Mouse (Mus musculus): ENCODE measurements around the gene Ankrd63. TPM values are rescaled to one million over a fixed set of nuclear protein-coding genes. Genes with fewer than 3 reads are reported as not detected.

Gene Ankrd63
- polyA plus RNA-seq, 1 experiment: 0.30 TPM

GRCm38 (mm10) chr2:118706436-118706835 is 2.7 kb upstream of the Ankrd63 start:
- Histone ChIP-seq H3K27me3 (replicated peaks) (peaks cover 45% of the 10 kb centered on the region), H3K4me3 (replicated peaks) (no peak overlapping the region), H3K9me3 (no peaks in the 10 kb centered on the region), H3K4me1 (peaks cover 94% of the 10 kb centered on the region), H3K36me3 (replicated peaks; ENCODE audit: low read length) (peaks cover 54% of the 10 kb centered on the region)
- TF ChIP-seq GATA1 (IDR thresholded peaks at IDR 0.05; ENCODE audit: borderline replicate concordance, low read length): no peak
- TF ChIP-seq FLI1 (IDR thresholded peaks at IDR 0.05; ENCODE audit: low read length): no peak

DNA sequence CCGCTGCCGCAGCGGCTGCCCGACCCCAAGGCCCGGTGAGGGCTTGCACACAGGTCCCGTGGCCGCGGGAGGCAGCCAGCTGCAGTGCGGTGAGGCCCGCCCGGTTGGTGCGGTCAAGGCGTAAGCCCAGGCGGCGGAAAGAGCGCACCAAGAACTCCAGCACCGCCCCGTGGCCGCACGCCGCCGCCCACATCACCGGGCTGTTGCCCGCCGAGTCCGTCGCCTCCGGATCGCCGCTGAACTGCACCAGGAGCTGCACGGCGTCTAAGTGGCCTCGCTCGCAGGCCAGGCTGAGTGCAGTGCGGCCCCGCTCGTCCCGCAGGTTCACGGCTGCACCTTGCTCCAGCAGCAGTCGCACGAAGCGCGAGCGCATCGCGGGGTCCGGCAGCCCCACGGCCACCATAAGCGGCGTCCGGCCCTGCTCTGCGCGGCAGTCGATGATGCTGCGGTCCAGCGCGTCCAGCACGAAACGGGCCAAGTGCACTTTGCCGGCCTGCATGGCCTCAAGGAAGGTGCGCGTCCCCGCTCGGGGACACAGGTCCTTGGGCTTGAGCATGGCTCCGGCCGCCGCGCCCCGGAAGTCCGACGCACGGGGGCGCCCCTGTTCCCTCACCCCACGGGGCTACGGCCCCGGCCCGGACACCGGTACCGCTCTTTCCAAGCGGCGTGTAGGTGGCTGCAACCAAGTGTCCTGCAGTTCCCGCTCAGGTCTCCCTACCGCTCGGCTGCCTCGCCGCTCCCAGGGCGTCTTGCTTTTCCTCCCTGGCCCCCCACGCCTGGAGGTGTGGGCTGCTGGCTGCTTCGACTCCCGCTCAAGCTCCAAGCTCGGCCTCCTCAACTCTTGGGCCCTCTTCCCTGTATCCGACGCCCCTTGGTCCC is 641 bp downstream of the Ankrd63 start:
- Histone ChIP-seq H3K27me3 (replicated peaks) (peaks cover 64% of the 10 kb centered on the region), H3K4me1 (peaks cover 89% of the 10 kb centered on the region), H3K36me3 (replicated peaks; ENCODE audit: low read length) (peaks cover 21% of the 10 kb centered on the region), H3K9me3 (no peaks in the 10 kb centered on the region), H3K4me3 (replicated peaks) (peak overlapping the region; percentile 95)
- TF ChIP-seq GATA1 (IDR thresholded peaks at IDR 0.05; ENCODE audit: borderline replicate concordance, low read length): no peak
- TF ChIP-seq FLI1 (IDR thresholded peaks at IDR 0.05; ENCODE audit: low read length): no peak

GRCm38 (mm10) chr2:118701971-118702882 is 1.5 kb downstream of the Ankrd63 start:
- Histone ChIP-seq H3K4me3 (replicated peaks) (peak overlapping the region; percentile 95), H3K9me3 (no peaks in the 10 kb centered on the region), H3K4me1 (peaks cover 87% of the 10 kb centered on the region), H3K27me3 (replicated peaks) (peaks cover 70% of the 10 kb centered on the region), H3K36me3 (replicated peaks; ENCODE audit: low read length) (peaks cover 14% of the 10 kb centered on the region)
- TF ChIP-seq GATA1 (IDR thresholded peaks at IDR 0.05; ENCODE audit: borderline replicate concordance, low read length) (no peak), FLI1 (IDR thresholded peaks at IDR 0.05; ENCODE audit: low read length) (no peak)

- H3K27me3 ChIP-seq (replicated peaks): peaks cover 78% of the 10 kb centered on the region
- no peak overlapping the region for H3K4me3 ChIP-seq (replicated peaks)
- TF ChIP-seq GATA1 (IDR thresholded peaks at IDR 0.05; ENCODE audit: borderline replicate concordance, low read length) (no peak), FLI1 (IDR thresholded peaks at IDR 0.05; ENCODE audit: low read length) (no peak)
- no peaks in the 10 kb centered on the region for H3K9me3 ChIP-seq
- H3K4me1 ChIP-seq: peaks cover 87% of the 10 kb centered on the region
- H3K36me3 ChIP-seq (replicated peaks; ENCODE audit: low read length): peaks cover 18% of the 10 kb centered on the region
Observed at GRCm38 (mm10) chr2:118701161-118701560, 2.6 kb downstream of the Ankrd63 start.

GRCm38 (mm10) chr2:118700179-118701062 is 3.3 kb downstream of the Ankrd63 start:
- TF ChIP-seq FLI1 (IDR thresholded peaks at IDR 0.05; ENCODE audit: low read length) (no peak), GATA1 (IDR thresholded peaks at IDR 0.05; ENCODE audit: borderline replicate concordance, low read length) (no peak)
- Histone ChIP-seq H3K27me3 (replicated peaks) (peaks cover 77% of the 10 kb centered on the region), H3K4me3 (replicated peaks) (peak overlapping the region; percentile 84), H3K36me3 (replicated peaks; ENCODE audit: low read length) (peaks cover 20% of the 10 kb centered on the region), H3K9me3 (no peaks in the 10 kb centered on the region), H3K4me1 (peaks cover 85% of the 10 kb centered on the region)

GRCm38 (mm10) chr2:118697955-118698354 is 5.8 kb downstream of the Ankrd63 start:
- Histone ChIP-seq H3K36me3 (replicated peaks; ENCODE audit: low read length) (peaks cover 41% of the 10 kb centered on the region), H3K4me1 (peaks cover 65% of the 10 kb centered on the region), H3K9me3 (no peaks in the 10 kb centered on the region), H3K4me3 (replicated peaks) (no peak overlapping the region), H3K27me3 (replicated peaks) (peaks cover 73% of the 10 kb centered on the region)
- no peak for TF ChIP-seq FLI1 (IDR thresholded peaks at IDR 0.05; ENCODE audit: low read length)
- TF ChIP-seq GATA1 (IDR thresholded peaks at IDR 0.05; ENCODE audit: borderline replicate concordance, low read length): no peak

GRCm38 (mm10) chr2:118697311-118697877 is 6.4 kb downstream of the Ankrd63 start:
- peaks cover 42% of the 10 kb centered on the region for H3K36me3 ChIP-seq (replicated peaks; ENCODE audit: low read length)
- no peak for TF ChIP-seq FLI1 (IDR thresholded peaks at IDR 0.05; ENCODE audit: low read length)
- no peak for TF ChIP-seq GATA1 (IDR thresholded peaks at IDR 0.05; ENCODE audit: borderline replicate concordance, low read length)
- no peaks in the 10 kb centered on the region for H3K9me3 ChIP-seq
- H3K27me3 ChIP-seq (replicated peaks): peaks cover 69% of the 10 kb centered on the region
- H3K4me3 ChIP-seq (replicated peaks): no peak overlapping the region
- peaks cover 60% of the 10 kb centered on the region for H3K4me1 ChIP-seq

- peaks cover 45% of the 10 kb centered on the region for H3K36me3 ChIP-seq (replicated peaks; ENCODE audit: low read length)
- H3K27me3 ChIP-seq (replicated peaks): peaks cover 66% of the 10 kb centered on the region
- H3K9me3 ChIP-seq: no peaks in the 10 kb centered on the region
- TF ChIP-seq GATA1 (IDR thresholded peaks at IDR 0.05; ENCODE audit: borderline replicate concordance, low read length): no peak
- TF ChIP-seq FLI1 (IDR thresholded peaks at IDR 0.05; ENCODE audit: low read length): no peak
- no peak overlapping the region for H3K4me3 ChIP-seq (replicated peaks)
- H3K4me1 ChIP-seq: peaks cover 53% of the 10 kb centered on the region
Observed at GRCm38 (mm10) chr2:118696451-118697308, 7.1 kb downstream of the Ankrd63 start.
